Mouse (Mus musculus) cortical plate, adult 2 months (tissue): ENCODE measurements around the gene Urgcp.

Experiments used
- CTCF ChIP-seq: fragments of 200-500 bp; IDR thresholded peaks from 2 replicates; pipeline ENCODE4 v1.5.1; 2011; ENCODE audit warnings: mild to moderate bottlenecking, control low read depth, low read length; ENCODE audit not compliant: insufficient read depth; ENCODE audit errors: extremely low read depth
- POLR2A ChIP-seq: fragments of 200-500 bp; IDR thresholded peaks from 2 replicates; pipeline ENCODE4 v1.6.1; 2011; ENCODE audit warnings: mild to moderate bottlenecking, low read length, control low read depth; ENCODE audit not compliant: insufficient read depth; ENCODE audit errors: extremely low read depth

- TF ChIP-seq CTCF (no peak), POLR2A (no peak)
Observed at GRCm38 (mm10) chr11:5738888-5739632, 23.1 kb downstream of the Urgcp start.
